Mouse (Mus musculus) limb, embryonic 10.5 days (tissue): Measurements from ENCODE around the gene Arpc2. TPM values are rescaled to one million over a fixed set of nuclear protein-coding genes. Genes with fewer than 3 reads are reported as not detected.

Source experiments
- DNase-seq: peaks from one replicate; pipeline ENCODE4 v3.0.0-alpha.2; 2017; ENCODE audit warnings: low spot score
- H3K27ac ChIP-seq: fragments of 300-500 bp; sonication (generic); 2 replicates; pipeline ENCODE4 v1.5.1; 2016; ENCODE audit warnings: mild to moderate bottlenecking
- H3K27me3 ChIP-seq: fragments of 300-500 bp; sonication (generic); 2 replicates; pipeline ENCODE4 v1.6.1; 2016; ENCODE audit warnings: low read depth, mild to moderate bottlenecking; ENCODE audit not compliant: poor library complexity, severe bottlenecking
- H3K36me3 ChIP-seq: fragments of 300-500 bp; sonication (generic); 2 replicates; pipeline ENCODE4 v1.6.1; 2016; ENCODE audit warnings: mild to moderate bottlenecking, moderate library complexity
- H3K4me1 ChIP-seq: fragments of 300-500 bp; sonication (generic); 2 replicates; pipeline ENCODE4 v1.6.1; 2016
- H3K4me3 ChIP-seq: fragments of 300-500 bp; sonication (generic); 2 replicates; pipeline ENCODE4 v1.5.1; 2016; ENCODE audit warnings: mild to moderate bottlenecking, moderate library complexity
- H3K9me3 ChIP-seq: fragments of 300-500 bp; sonication (generic); replicated peaks from 2 replicates; pipeline ENCODE4 v1.6.1; 2016; ENCODE audit warnings: mild to moderate bottlenecking
- WGBS: fragments of 180-500 bp; shearing (Covaris S2); methylation state at CpG from one replicate; pipeline ENCODE4 v1.1.7; 2016; 5-methylcytosine and 5-hydroxymethylcytosine counted together
- microRNA counts: library from miRNA; unstranded; fragments of <30 nt; microRNA quantifications from one replicate; lab custom pipeline; 2017
- microRNA-seq: library from miRNA; unstranded; fragments of <30 nt; microRNA quantifications from one replicate; pipeline ENCODE4, GENCODE M21; 2017
- polyA plus RNA-seq: library from polyadenylated mRNA; unstranded; fragments of >200 nt; fragmentation: Nextera tagmentation; extraction: Ambion mirVana; gene quantifications from 2 replicates; pipeline ENCODE4 v1.2.1, GENCODE M21; 2016

The Arpc2 gene
- polyA plus RNA-seq, 1 experiment from 2014 or later = 355 TPM

DNA sequence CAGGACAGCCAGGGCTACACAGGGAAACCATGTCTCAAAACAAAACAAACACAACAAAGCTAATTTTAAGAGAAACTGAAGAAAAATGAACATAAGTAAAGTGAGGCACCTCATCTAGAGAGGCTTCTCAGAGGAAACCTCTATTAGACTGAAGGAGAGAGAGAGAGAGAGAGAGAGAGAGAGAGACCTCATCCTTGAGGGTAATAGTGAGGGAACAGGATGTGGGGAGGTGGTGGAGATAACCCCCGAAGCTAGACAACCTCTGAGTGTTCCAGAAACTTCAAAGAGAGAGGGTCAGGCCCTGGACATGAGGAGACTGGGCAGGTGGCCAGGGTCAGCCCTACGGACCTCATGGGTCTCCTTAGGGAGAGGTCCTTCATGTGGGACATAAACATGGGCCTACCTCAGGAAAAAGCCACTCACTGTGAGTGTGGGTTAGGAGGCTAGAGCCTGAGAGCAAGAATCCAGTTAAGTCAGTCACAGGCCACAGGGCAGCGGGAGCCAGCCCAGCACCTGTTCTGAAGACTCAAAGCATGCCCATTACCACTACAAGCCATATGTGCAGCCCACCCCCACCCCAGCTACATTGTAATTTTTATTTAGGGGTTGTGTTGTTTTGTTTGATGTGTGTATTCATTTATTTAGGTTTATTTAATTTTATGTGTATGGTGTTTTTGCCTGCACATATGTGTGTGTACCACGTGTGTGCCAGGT is 80.4 kb downstream of the Arpc2 start:
- no peak overlapping the region; the same call in 1 of the 2 replicates for H3K27ac ChIP-seq
- H3K36me3 ChIP-seq = no peaks in the 10 kb centered on the region
- H3K27me3 ChIP-seq = no peaks in the 10 kb centered on the region
- DNase-seq = no peak
- no peaks in the 10 kb centered on the region for H3K9me3 ChIP-seq
- no peak overlapping the region for H3K4me3 ChIP-seq
- H3K4me1 ChIP-seq = peaks cover 16% of the 10 kb centered on the region
- WGBS = 89% methylated on average over 4 of the region's 4 CpGs

MicroRNA genes within 50 kb of the gene (microRNA counts, 519-probe panel; counts per million panel counts)
- microRNA mmu-miR-1928 (lab: Ali Mortazavi, UCI) = 684 counts per million, percentile 72 among the panel's probes with 10 or more counts

Small RNA genes within 50 kb of the gene (microRNA-seq; reads per million reads assigned to microRNA genes)
- not detected for gene Mir1928

Other genes starting within 250 kb of the Arpc2 start
- gene Tns1, start 111.6 kb upstream of the Arpc2 start, polyA plus RNA-seq = 38.6 and 46.7 TPM in 2 replicates
- gene Rufy4, start 110.5 kb upstream of the Arpc2 start, polyA plus RNA-seq = 0.08 and 0.13 TPM in 2 replicates
- gene Cxcr2, start 82.1 kb upstream of the Arpc2 start, polyA plus RNA-seq = 0.06 and 0.19 TPM in 2 replicates
- gene Cxcr1, start 41.5 kb upstream of the Arpc2 start, polyA plus RNA-seq = 0.10 TPM in 1 of 2 replicates, not detected in the other
- 0.26 TPM in 1 of 2 replicates, not detected in the other for gene Gpbar1, start 42.5 kb downstream of the Arpc2 start, polyA plus RNA-seq
- 263 and 272 TPM in 2 replicates for gene Aamp, start 48.7 kb downstream of the Arpc2 start, polyA plus RNA-seq
- gene Pnkd, start 48.8 kb downstream of the Arpc2 start, polyA plus RNA-seq = 113 and 121 TPM in 2 replicates
- 10.7 and 12.0 TPM in 2 replicates for gene Tmbim1, start 69.5 kb downstream of the Arpc2 start, polyA plus RNA-seq
- gene Catip, start 126.0 kb downstream of the Arpc2 start, polyA plus RNA-seq = 0.29 and 0.38 TPM in 2 replicates
- gene Slc11a1, start 139.1 kb downstream of the Arpc2 start, polyA plus RNA-seq = 0.69 and 1.2 TPM in 2 replicates
- 50.5 and 61.4 TPM in 2 replicates for gene Ctdsp1, start 155.4 kb downstream of the Arpc2 start, polyA plus RNA-seq
- 0.23 and 0.31 TPM in 2 replicates for gene Vil1, start 173.3 kb downstream of the Arpc2 start, polyA plus RNA-seq